Mouse (Mus musculus): ENCODE measurements around the gene Soat1.

The Soat1 gene

GRCm38 (mm10) chr1:156463981-156464853 is 9.9 kb downstream of the Soat1 start:
- no peak for DNase-seq

GRCm38 (mm10) chr1:156462273-156462991 is 11.7 kb downstream of the Soat1 start:
- DNase-seq = no peak

- no peak for DNase-seq
These were observed 13.1 kb downstream of the Soat1 start for GRCm38 (mm10) chr1:156461036-156461435.

GRCm38 (mm10) chr1:156460216-156460615 is 13.9 kb downstream of the Soat1 start:
- DNase-seq = no peak

- DNase-seq = peak; percentile 20 to 30
These were observed 14.4 kb downstream of the Soat1 start for GRCm38 (mm10) chr1:156459690-156460089.

- DNase-seq = no peak
These were observed 15.6 kb downstream of the Soat1 start for GRCm38 (mm10) chr1:156458391-156459060.

- DNase-seq = no peak
These were observed 18.9 kb downstream of the Soat1 start for GRCm38 (mm10) chr1:156455005-156455758.

- no peak for DNase-seq
These were observed 19.7 kb downstream of the Soat1 start for GRCm38 (mm10) chr1:156454384-156454783.

GRCm38 (mm10) chr1:156453876-156454275 is 20.3 kb downstream of the Soat1 start:
- no peak for DNase-seq

GRCm38 (mm10) chr1:156450478-156450877 is 23.7 kb downstream of the Soat1 start:
- no peak for DNase-seq

GRCm38 (mm10) chr1:156449691-156450090 is 24.4 kb downstream of the Soat1 start:
- DNase-seq = no peak

GRCm38 (mm10) chr1:156449089-156449488 is 25.0 kb downstream of the Soat1 start:
- no peak for DNase-seq

GRCm38 (mm10) chr1:156445049-156445448 is 29.1 kb downstream of the Soat1 start:
- DNase-seq = no peak

GRCm38 (mm10) chr1:156442776-156443175 is 31.4 kb downstream of the Soat1 start:
- no peak for DNase-seq

- DNase-seq = no peak
These were observed 31.9 kb downstream of the Soat1 start for GRCm38 (mm10) chr1:156442266-156442665.

GRCm38 (mm10) chr1:156437726-156438125 is 36.4 kb downstream of the Soat1 start:
- no peak for DNase-seq

GRCm38 (mm10) chr1:156437016-156437708 is 37.0 kb downstream of the Soat1 start:
- no peak for DNase-seq

- DNase-seq = no peak
These were observed 40.6 kb downstream of the Soat1 start for GRCm38 (mm10) chr1:156433497-156433896.

- no peak for DNase-seq
These were observed 41.6 kb downstream of the Soat1 start for GRCm38 (mm10) chr1:156432498-156432897.

GRCm38 (mm10) chr1:156428434-156428833 is 45.7 kb downstream of the Soat1 start:
- no peak for DNase-seq

- no peak for DNase-seq
These were observed 48.4 kb downstream of the Soat1 start for GRCm38 (mm10) chr1:156425746-156426145.

GRCm38 (mm10) chr1:156424054-156424453 is 50.1 kb downstream of the Soat1 start:
- DNase-seq = no peak

Measured in thymus, postnatal 36 days (tissue).